Mouse (Mus musculus) embryonic fibroblast, embryonic 13.5 days (primary cell): ENCODE results near the gene Padi1.

Experiments used
- CTCF ChIP-seq: IDR thresholded peaks from 2 replicates; pipeline ENCODE4 v1.5.1; 2011; ENCODE audit warnings: mild to moderate bottlenecking, control low read depth, low read length, moderate library complexity, borderline replicate concordance; ENCODE audit not compliant: insufficient read depth
- POLR2A ChIP-seq: IDR thresholded peaks from 2 replicates; pipeline ENCODE4 v1.6.1; 2011; ENCODE audit warnings: low read depth, mild to moderate bottlenecking, control low read depth, low read length, moderate library complexity

GRCm38 (mm10) chr4:140836208-140836866, 9.2 kb downstream of the Padi1 start:
- TF ChIP-seq POLR2A (no peak), CTCF (no peak)
